Mouse (Mus musculus) erythroid progenitor cell, adult 5-6 weeks (primary cell): ENCODE data around the gene Pou6f2. TPM values are rescaled to one million over a fixed set of nuclear protein-coding genes. Genes with fewer than 3 reads are reported as not detected.

ENCODE experiments used
- ATAC-seq: replicated peaks from 2 replicates; pipeline ENCODE4 v1.8.0; 2016; ENCODE audit warnings: moderate number of reproducible peaks, mild to moderate bottlenecking, moderate TSS enrichment, inconsistent platforms; ENCODE audit not compliant: poor library complexity, low FRiP score, severe bottlenecking
- total RNA-seq, 2 experiments: library from RNA; stranded (forward) in 1 of 2; stranded (reverse) in 1 of 2; fragments of 150-400 nt in 1 of 2; fragments of 186-747, 209-891 nt in 1 of 2; gene quantifications; 2 replicates each; pipeline versions ENCODE4 v1.2.3 to v1.2.4; 2015 to 2017; ENCODE audit warnings: low replicate concordance in 2 of 2

Pou6f2 gene
- total RNA-seq, 2 experiments from 2014 or later = not detected

DNA sequence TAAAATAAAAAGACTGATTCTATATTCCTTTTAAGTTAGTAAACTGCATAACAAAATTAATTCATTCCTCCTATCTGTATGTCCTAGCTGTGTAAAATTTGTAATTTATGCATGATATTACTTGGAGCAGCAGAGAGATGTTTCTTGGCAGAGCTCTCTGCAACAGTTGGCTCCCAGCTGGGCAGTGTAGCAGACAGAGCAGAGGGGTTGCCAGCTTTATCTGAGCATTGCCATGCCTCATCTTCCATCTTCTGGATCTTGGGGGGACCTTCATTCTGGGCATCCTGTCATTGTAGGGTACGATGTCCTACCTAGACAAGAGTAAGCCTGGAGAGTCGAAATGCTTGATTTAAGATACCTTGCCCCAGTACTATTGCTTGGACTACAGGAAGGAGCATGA, 277.1 kb downstream of the Pou6f2 start:
- no peak for ATAC-seq

DNA sequence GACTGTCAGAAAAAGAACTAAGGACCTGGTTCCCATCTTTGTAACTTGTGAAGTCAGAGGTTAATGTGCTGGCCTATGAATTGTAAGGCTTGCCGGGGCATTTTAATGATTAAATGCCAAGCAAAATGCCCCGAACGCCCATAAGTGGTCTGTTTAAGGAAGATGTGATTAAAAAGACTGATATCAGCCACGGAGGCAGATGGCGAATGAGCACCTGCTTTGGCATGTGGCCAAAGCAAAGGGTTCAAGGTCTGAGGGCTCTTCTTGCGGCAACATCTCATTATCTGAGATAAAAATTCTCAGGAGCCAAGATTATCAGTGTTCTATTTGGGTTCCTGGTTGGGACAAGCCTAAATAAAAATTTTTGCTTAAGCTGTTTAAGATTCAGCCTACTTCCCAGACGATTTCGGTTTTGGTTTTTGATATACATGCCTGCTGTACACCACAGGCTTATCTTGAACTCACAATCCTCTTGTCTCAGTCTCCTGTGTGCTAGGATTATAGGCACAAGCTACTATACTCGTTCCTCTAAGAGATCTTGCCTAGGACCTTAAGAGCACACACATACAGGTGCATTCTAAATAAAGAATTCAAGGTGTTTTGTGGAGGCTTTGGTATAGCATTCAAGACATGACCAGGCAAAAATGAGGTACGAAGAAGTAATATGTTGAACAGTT, 315.9 kb downstream of the Pou6f2 start:
- no peak for ATAC-seq
